In genomic region chr12:116975547-116975946, GRCm38 (mm10) we compare ENCODE assay signal across 18 mouse cellular contexts.
A peak's percentile ranks its signal among the peaks of the same experiment; 100 is the strongest.
DNase-seq lines count a peak whose midpoint lies in the region; ATAC-seq lines count a peak whose summit lies in the region.
"Had no signal": no experiment of that assay in that cellular context is flagged by ENCODE, and none has a peak within 500 bp of the region (broad histone marks: within the 10 kb centered on the region; RNA-seq: fewer than 3 reads in every experiment).

No protein-coding gene starts in this region.

- H3K36me3 ChIP-seq in midbrain, embryonic 10.5 days = no peaks in the 10 kb centered on the region
- no peaks in the 10 kb centered on the region for H3K36me3 ChIP-seq in midbrain, embryonic 16.5 days (ENCODE audit: control insufficient read depth, insufficient read depth, low read length)
- H3K36me3 ChIP-seq in limb, embryonic 13.5 days = no peaks in the 10 kb centered on the region
- H3K36me3 ChIP-seq: embryonic facial prominence, embryonic 13.5 days; forebrain, embryonic 12.5 days; heart, embryonic 12.5 days; hindbrain, embryonic 12.5 days had no signal

- ATAC-seq in midbrain, embryonic 16.5 days = no peak
- peak; percentile 77; the same call in 1 of the 2 replicates for ATAC-seq in limb, embryonic 13.5 days (ENCODE audit: low FRiP score, low read depth)
- ATAC-seq: forebrain, embryonic 16.5 days had no signal

- no peaks in the 10 kb centered on the region for H3K4me1 ChIP-seq in midbrain, embryonic 10.5 days
- peaks cover 6% of the 10 kb centered on the region for H3K4me1 ChIP-seq in midbrain, embryonic 16.5 days (ENCODE audit: control insufficient read depth, insufficient read depth, low read length)
- peaks cover 9% of the 10 kb centered on the region for H3K4me1 ChIP-seq in limb, embryonic 13.5 days
- H3K4me1 ChIP-seq: embryonic facial prominence, embryonic 13.5 days; forebrain, embryonic 12.5 days; heart, embryonic 12.5 days; hindbrain, embryonic 12.5 days had no signal

- peak; percentile 9 for DNase-seq in midbrain, embryonic 10.5 days (ENCODE audit: low spot score)
- DNase-seq in testis, postnatal 10 days (ENCODE audit: low spot score) = peak; percentile 3
- no peak for DNase-seq in testis, postnatal 14 days (ENCODE audit: low spot score)
- DNase-seq in yolk sac, embryonic 10.5 days (ENCODE audit: low spot score) = no peak
- DNase-seq: adrenal gland, adult 2 months; adrenal gland, postnatal 25 days; cerebellum, adult 18-20 months; cerebellum, adult 9-11 months; cerebellum, postnatal 36 days; gastrocnemius, postnatal 10 days; heart, adult 2 months had no signal

- H3K9ac ChIP-seq in midbrain, embryonic 16.5 days (ENCODE audit: low read depth, low read length) = no peak overlapping the region
- H3K9ac ChIP-seq in limb, embryonic 13.5 days = no peak overlapping the region
- H3K9ac ChIP-seq: embryonic facial prominence, embryonic 13.5 days; forebrain, embryonic 12.5 days; heart, embryonic 12.5 days; hindbrain, embryonic 12.5 days had no signal

- no peak overlapping the region for H3K27ac ChIP-seq in midbrain, embryonic 10.5 days (replicated peaks)
- H3K27ac ChIP-seq in midbrain, embryonic 16.5 days (ENCODE audit: low read length) = no peak overlapping the region
- H3K27ac ChIP-seq in limb, embryonic 13.5 days = no peak overlapping the region
- H3K27ac ChIP-seq: embryonic facial prominence, embryonic 13.5 days; forebrain, embryonic 12.5 days; heart, adult 2 months; hindbrain, embryonic 12.5 days had no signal

- H3K9me3 ChIP-seq in midbrain, embryonic 10.5 days (replicated peaks) = no peaks in the 10 kb centered on the region
- H3K9me3 ChIP-seq in midbrain, embryonic 16.5 days (replicated peaks; ENCODE audit: control insufficient read depth, low read length, poor library complexity, severe bottlenecking) = no peaks in the 10 kb centered on the region
- H3K9me3 ChIP-seq in limb, embryonic 13.5 days = no peaks in the 10 kb centered on the region
- H3K9me3 ChIP-seq: embryonic facial prominence, embryonic 13.5 days; forebrain, embryonic 12.5 days; heart, embryonic 12.5 days; hindbrain, embryonic 12.5 days had no signal

- WGBS in midbrain, embryonic 10.5 days = 89% methylated on average over 5 of the region's 5 CpGs
- WGBS in midbrain, embryonic 16.5 days = 91% methylated on average over 5 of the region's 5 CpGs
- WGBS in limb, embryonic 13.5 days = 54% methylated on average over 5 of the region's 5 CpGs

- H3K27me3 ChIP-seq in midbrain, embryonic 10.5 days (ENCODE audit: low read depth, poor library complexity, severe bottlenecking) = no peaks in the 10 kb centered on the region
- H3K27me3 ChIP-seq in midbrain, embryonic 16.5 days (ENCODE audit: control insufficient read depth, insufficient read depth, low read depth, low read length) = no peaks in the 10 kb centered on the region
- H3K27me3 ChIP-seq in limb, embryonic 13.5 days = no peaks in the 10 kb centered on the region
- H3K27me3 ChIP-seq: embryonic facial prominence, embryonic 13.5 days; forebrain, embryonic 12.5 days; heart, embryonic 12.5 days; hindbrain, embryonic 12.5 days had no signal

- H3K4me3 ChIP-seq in midbrain, embryonic 10.5 days = no peak overlapping the region
- H3K4me3 ChIP-seq in midbrain, embryonic 16.5 days (ENCODE audit: low read depth, low read length) = no peak overlapping the region
- no peak overlapping the region for H3K4me3 ChIP-seq in limb, embryonic 13.5 days
- H3K4me3 ChIP-seq: embryonic facial prominence, embryonic 13.5 days; forebrain, embryonic 12.5 days; heart, adult 2 months; heart, embryonic 12.5 days; hindbrain, embryonic 12.5 days had no signal

- H3K4me2 ChIP-seq in midbrain, embryonic 16.5 days (ENCODE audit: low read length) = no peak overlapping the region
- no peak overlapping the region for H3K4me2 ChIP-seq in limb, embryonic 13.5 days (replicated peaks)
- H3K4me2 ChIP-seq: embryonic facial prominence, embryonic 13.5 days; forebrain, embryonic 12.5 days; heart, embryonic 12.5 days; hindbrain, embryonic 12.5 days had no signal

Comparison
In these comparisons a context has a peak if more than half of its experiments do, and no peak if none do; other contexts are left out.
1. DNase-seq: peak in midbrain, embryonic 10.5 days (single experiment) and testis, postnatal 10 days (single experiment); none in testis, postnatal 14 days (single experiment) and yolk sac, embryonic 10.5 days (single experiment).